Mouse (Mus musculus) olfactory bulb, adult 2 months (tissue): ENCODE data around the gene Fam83e. TPM values are rescaled to one million over a fixed set of nuclear protein-coding genes. Genes with fewer than 3 reads are reported as not detected.

Experiments used
- H3K27ac ChIP-seq: fragments of 200-500 bp; 2 replicates; pipeline ENCODE4 v1.5.1; 2012; ENCODE audit warnings: low read depth, low read length; ENCODE audit not compliant: insufficient read depth
- H3K4me1 ChIP-seq: fragments of 200-500 bp; 2 replicates; pipeline ENCODE4 v1.6.1; 2012; ENCODE audit warnings: low read length; ENCODE audit not compliant: control insufficient read depth, insufficient read depth
- H3K4me3 ChIP-seq: fragments of 200-500 bp; 2 replicates; pipeline ENCODE4 v1.5.1; 2012; ENCODE audit warnings: mild to moderate bottlenecking, low read depth, low read length, moderate library complexity; ENCODE audit not compliant: insufficient read depth
- CTCF ChIP-seq: fragments of 200-500 bp; IDR thresholded peaks from 2 replicates; pipeline ENCODE4 v1.5.1; 2012; ENCODE audit warnings: low read depth, mild to moderate bottlenecking, low read length, moderate library complexity; ENCODE audit not compliant: insufficient read depth
- POLR2A ChIP-seq: fragments of 200-500 bp; IDR thresholded peaks from 2 replicates; pipeline ENCODE4 v1.6.1; 2012; ENCODE audit warnings: mild to moderate bottlenecking, low read depth, low read length, moderate library complexity; ENCODE audit not compliant: insufficient read depth
- WGBS: fragments of 180-500 bp; shearing (Covaris S2); methylation state at CpG from one replicate; pipeline ENCODE4 v1.1.7; 2018; 5-methylcytosine and 5-hydroxymethylcytosine counted together
- polyA plus RNA-seq: library from polyadenylated mRNA; stranded (reverse); fragments of >200 nt; gene quantifications from 2 replicates; pipeline ENCODE4 v1.2.4, GENCODE M21; 2012; ENCODE audit warnings: low replicate concordance; ENCODE audit not compliant: missing spikeins, insufficient read depth, insufficient read length

Gene Fam83e
- polyA plus RNA-seq, 1 experiment: not detected

DNA sequence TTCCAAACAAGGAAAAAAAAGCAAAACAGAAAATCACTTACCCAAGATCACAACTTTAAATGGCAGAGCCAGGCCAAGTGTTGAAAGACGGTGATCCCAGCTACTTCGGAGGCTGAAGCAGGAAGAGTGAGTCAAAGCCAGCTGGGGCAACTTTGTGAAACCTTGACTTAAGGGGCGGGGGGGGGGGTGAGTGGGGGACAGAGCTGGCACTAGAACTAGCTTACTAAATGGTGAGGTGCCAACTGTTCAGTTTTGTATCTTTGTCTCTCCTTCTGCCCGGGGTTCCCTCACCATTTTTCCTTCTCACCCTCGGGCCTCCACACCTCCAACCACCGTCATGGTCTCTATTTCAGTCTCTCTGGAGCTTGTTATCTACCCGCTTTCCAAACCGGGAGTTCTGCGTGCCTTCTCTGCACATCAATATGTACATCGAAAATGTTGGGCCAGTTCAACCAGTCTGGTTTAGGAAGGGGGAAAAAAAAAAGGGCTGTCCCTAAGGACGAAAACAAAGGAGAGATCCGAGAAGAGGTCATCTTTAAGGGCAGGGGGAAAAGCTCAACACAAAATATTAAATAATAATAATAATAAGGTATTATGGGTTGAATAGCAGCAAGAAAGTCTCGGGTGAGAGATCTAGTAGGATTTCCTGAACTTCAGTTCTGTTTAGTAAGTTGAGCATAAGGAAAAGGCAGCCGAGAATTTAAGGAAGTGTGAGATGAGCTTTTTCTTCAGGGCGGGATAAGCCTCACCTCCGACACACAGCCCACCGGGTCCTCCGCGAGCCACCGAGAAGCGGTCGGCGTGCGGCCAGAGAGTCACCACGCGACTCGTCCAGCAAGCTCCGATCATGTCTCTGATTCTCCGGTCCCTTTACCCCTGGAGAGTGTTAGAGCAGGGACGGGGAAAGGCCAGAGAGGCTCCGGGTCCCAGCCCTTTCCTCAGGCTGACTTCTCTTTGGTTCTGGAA, 3.8 kb upstream of the Fam83e start:
- Histone ChIP-seq H3K4me1 (peaks cover 45% of the 10 kb centered on the region), H3K27ac (peak overlapping the region; percentile 74), H3K4me3 (peak overlapping the region; percentile 87)
- TF ChIP-seq CTCF: no peak
- no peak for TF ChIP-seq POLR2A
- WGBS: 7% methylated on average over 31 of the region's 31 CpGs

DNA sequence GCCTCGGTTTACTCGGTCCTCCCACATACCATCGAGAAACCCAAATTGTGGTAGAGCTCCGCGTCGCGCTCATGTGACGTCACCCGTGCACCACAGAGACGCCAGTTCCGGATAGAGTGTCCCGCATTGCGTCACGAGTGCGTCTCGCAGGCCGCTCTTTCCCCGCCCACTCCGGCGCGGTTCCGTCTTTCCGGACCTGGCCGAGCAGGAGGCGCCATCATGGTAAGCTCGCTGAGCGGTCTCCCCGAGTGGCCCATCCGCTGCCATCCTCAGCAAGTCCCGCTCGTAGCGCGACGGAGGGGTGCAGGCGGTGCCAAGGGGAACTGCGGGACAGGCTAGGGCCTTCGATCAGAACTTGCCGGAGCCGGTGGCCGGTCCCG, 3.1 kb upstream of the Fam83e start, which contains the start of gene Sphk2:
Gene Sphk2 (minus strand): TSS at position 85 of the 380 bp plus-strand sequence.
- WGBS: under 1% methylated on average over 41 of the region's 41 CpGs
- H3K27ac ChIP-seq: peak within 1 kb of the TSS; percentile 74
- H3K4me3 ChIP-seq: peak within 1 kb of the TSS; percentile 87
- peaks cover 38% of the 10 kb centered on the region for H3K4me1 ChIP-seq
- TF ChIP-seq POLR2A (peak; percentile 96), CTCF (no peak)

DNA sequence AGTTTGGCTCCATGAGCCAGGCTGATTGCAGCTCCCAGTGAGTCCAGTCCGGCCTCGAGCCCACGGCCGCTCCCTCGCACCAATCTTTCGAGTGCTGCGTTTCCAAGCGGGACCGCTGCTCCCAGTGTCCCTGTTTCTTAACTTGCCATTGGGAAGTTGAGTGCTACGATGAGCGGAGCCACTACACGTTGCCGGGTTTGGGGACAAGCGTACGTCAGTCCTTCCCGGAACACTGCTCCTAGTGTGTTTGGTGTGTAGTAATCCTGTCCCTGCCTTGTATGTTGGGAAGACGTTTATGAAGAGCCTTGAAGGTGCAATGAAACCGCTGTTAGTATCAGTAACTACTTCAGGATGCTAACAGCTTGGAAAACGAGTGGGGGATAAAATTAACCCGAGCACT, 2.7 kb upstream of the Fam83e start:
- peak overlapping the region; percentile 78 for H3K4me3 ChIP-seq
- peak overlapping the region; percentile 44; the same call in 1 of the 2 replicates for H3K27ac ChIP-seq
- TF ChIP-seq POLR2A (no peak), CTCF (no peak)
- WGBS: 0% methylated on average over 20 of the region's 20 CpGs
- H3K4me1 ChIP-seq: peaks cover 34% of the 10 kb centered on the region

DNA sequence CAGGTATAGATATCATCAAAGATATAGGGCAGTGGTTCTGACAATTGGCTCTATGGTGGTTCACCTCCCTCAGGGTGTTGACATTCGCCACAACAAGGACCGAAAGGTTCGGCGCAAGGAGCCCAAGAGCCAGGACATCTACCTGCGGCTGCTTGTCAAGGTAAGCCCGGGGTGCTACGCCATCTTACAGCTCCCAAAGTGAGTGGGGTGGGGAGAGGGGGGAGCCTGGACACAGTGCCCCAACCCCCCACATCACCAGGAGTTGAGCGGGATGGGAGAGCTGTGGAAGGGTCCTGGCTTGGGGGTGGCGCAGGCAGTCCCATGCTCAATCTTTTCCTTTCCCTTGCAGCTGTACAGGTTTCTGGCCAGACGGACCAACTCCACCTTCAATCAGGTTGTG, 1.8 kb upstream of the Fam83e start:
- no peak for TF ChIP-seq POLR2A
- TF ChIP-seq CTCF: no peak
- H3K4me3 ChIP-seq: no peak overlapping the region
- peaks cover 29% of the 10 kb centered on the region for H3K4me1 ChIP-seq
- 81% methylated on average over 10 of the region's 10 CpGs for WGBS
- H3K27ac ChIP-seq: no peak overlapping the region

DNA sequence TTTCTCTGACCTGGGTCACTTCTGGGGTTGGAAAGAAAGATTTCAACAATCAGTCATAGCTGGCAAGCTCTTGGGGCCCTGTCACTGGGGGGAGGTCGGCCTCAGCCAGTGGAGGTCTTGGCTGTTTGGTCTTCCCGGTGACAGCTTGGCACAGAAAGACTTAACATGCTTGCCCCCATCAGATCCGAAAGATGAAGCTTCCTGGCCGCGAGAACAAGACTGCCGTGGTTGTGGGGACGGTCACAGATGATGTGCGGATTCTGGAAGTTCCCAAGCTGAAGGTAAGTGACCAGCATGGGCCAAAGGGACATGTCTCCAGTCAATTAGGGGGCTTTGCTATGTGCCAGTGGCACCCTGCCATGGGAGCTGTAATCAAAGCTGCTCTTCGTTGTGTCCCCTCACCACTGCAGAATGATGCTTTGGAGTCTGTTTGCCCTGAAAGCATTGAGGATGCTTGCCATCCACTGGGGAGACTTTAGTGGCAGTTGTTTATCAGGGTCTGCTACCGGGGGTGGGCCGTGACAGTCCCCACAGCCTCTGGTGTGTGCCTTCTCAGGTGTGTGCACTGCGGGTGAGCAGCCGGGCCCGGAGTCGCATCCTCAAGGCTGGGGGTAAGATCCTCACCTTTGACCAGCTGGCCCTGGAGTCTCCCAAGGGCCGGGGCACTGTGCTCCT, 1.1 kb upstream of the Fam83e start:
- 84% methylated on average over 16 of the region's 16 CpGs for WGBS
- Histone ChIP-seq H3K4me1 (peaks cover 23% of the 10 kb centered on the region), H3K27ac (no peak overlapping the region), H3K4me3 (no peak overlapping the region)
- TF ChIP-seq CTCF: no peak
- TF ChIP-seq POLR2A: no peak

- WGBS: 81% methylated on average over 7 of the region's 7 CpGs
- H3K4me3 ChIP-seq: no peak overlapping the region
- H3K4me1 ChIP-seq: peaks cover 15% of the 10 kb centered on the region
- no peak overlapping the region for H3K27ac ChIP-seq
- no peak for TF ChIP-seq CTCF
- no peak for TF ChIP-seq POLR2A
These were observed 191 bp downstream of the Fam83e start for GRCm38 (mm10) chr7:45721234-45721571.

DNA sequence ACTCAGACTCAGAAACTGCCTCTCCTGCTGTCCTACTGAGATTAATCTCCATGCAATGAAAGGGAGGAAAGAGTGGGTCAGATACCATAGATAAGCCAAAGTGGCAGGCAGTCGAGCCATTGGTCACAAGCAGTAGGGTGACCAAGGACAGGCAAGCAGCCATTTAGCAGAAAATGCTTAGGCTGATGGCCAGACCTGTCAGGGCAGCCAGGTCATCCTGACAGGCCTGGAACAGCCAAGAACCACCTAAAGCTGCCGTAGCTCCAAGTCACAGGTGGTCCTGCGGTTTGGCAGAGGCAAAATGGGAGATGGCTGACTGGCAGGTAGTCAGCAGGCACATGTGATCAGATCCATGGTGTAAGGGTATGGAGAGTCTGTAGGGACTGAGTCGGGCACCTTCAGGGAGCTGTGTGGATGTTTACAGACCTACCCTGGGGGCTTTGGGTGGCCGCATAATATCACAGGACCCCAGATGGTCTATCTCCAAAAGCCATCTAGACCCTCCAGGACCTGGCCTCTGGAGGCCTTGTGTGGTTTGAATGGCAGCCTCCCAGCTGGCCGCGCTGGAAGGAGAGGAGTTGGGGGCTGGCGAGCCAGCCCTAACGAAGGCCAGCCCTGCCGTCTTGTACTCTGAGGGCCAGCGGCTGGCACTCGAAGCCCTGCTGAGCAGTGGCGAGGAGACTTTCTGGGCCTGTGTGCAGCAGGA, 783 bp downstream of the Fam83e start:
- WGBS: 42% methylated on average over 13 of the region's 13 CpGs
- H3K4me1 ChIP-seq: peaks cover 11% of the 10 kb centered on the region
- H3K4me3 ChIP-seq: no peak overlapping the region
- TF ChIP-seq CTCF: no peak
- TF ChIP-seq POLR2A: no peak
- no peak overlapping the region for H3K27ac ChIP-seq

- Histone ChIP-seq H3K27ac (no peak overlapping the region), H3K4me1 (peaks cover 11% of the 10 kb centered on the region), H3K4me3 (no peak overlapping the region)
- WGBS: 73% methylated on average over 13 of the region's 13 CpGs
- no peak for TF ChIP-seq CTCF
- no peak for TF ChIP-seq POLR2A
These were observed 1.3 kb downstream of the Fam83e start for GRCm38 (mm10) chr7:45722348-45722713.
